Mouse (Mus musculus): ENCODE measurements at regions not wholly inside any gene's neighbourhood (a gene's known extent, or its start where the extent isn't known, plus 50 kb on each side); places are given as distances from the start of the nearest gene placed in this dataset.
A peak's percentile ranks its signal among the peaks of the same experiment; 100 is the strongest.

DNA sequence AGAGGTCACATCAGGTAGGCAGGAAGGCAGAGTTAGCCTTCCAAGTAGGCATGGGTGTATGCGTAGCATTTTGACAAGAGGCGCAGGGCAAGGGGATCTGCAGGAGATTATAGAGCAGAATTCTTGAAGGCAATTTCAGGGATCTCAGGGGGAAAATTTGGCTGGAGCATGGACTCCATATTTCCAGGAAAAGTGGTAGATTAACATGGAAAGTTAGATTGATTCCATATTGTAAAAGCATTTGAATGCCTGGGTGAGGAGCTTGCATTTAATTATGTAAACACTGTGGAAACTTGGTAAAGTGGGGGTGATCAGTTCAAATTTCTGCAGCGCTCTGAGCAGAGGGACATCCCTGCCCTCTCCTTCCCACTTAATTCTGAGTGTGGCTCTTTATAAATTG, 146.7 kb downstream of the Pax3 start:
- DNase-seq = no peak

DNA sequence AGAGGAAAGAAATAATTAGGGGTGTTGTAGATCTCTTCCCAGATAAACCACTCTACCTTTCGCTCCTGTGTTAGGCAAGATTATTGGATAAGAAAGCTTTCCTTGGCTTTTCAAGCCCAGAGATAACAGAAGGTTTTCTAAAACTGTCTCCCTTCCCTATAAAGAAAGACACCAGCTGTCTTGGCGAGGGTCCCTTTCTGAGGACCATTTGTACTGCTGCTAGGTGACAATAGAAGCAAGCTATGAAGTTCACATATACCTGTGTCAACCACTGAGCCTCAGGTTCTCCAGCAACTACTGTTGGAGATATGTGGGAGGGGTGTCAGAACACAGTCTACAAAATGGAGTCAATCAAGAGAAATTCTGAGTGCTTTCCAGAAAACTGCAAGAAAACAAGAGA, 164.6 kb downstream of the Pax3 start:
- DNase-seq = no peak

DNA sequence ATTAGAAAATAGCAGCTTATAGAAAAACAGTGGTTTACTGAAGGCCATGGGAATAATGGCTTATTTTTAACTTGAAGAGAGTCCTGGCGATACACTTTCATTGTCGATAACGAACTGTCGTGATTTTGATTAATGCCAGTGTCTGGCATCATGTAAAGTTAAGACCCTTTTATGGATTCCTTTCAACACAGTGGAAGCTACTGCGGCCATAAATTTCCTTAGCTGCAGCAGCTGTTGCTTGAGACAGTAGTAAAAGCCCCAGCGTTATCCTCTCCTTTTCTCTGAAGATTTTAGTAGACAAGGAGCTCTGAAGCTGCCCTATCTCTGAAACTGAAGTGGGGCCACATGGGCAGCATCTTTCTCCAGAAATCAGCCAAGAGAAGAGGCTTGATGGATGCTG, 175.2 kb downstream of the Pax3 start:
- DNase-seq = no peak

DNA sequence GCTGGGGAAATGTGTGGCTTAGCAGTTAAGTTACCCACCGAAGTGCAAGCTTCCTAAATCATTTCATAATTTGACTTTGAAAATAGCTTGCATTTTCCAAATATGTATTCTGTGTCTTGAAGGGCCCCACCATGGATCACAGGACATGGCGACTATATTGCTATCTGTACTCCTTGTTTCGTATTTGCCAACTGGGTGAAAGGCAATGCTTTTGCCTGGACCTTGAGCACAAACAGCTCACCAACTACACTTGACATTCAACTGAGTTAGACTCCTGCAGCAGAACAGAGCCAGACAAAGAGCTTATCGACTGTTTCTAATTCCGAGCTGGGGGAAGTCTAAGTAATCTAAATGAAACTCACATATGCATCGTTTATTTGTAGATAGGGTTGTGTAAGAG, 175.9 kb downstream of the Pax3 start:
- no peak for DNase-seq

DNA sequence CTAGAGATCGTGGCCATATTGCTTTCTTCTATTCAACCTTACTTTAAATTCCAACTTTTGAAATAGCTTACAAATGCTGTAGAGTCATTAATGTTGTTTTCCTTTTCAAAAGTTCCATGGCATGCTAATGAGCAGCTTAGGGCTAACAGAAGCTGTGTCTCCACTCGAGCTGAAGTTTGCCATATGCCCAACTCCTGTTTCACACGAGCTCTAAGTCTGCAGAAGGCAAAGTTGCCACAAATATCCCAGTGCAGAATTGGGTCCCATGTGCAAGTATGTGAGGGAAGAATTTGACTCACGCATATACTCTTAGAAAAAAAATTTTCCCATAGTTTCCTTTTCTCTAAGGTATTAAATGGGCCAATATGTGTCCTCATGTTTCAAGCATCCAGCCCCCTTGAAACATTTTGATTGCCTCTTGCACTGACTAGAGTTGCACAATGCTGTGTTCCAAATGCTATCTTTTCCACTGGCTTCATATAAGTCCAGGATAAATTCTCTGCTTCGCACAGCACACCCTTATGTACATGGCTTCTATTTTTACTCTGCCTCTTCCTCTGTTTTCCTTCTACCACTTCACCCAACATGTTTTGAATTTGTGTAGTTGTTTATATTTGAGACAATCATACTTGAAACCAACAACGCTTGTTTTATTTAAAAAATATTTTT, 178.9 kb downstream of the Pax3 start:
- no peak for DNase-seq

DNA sequence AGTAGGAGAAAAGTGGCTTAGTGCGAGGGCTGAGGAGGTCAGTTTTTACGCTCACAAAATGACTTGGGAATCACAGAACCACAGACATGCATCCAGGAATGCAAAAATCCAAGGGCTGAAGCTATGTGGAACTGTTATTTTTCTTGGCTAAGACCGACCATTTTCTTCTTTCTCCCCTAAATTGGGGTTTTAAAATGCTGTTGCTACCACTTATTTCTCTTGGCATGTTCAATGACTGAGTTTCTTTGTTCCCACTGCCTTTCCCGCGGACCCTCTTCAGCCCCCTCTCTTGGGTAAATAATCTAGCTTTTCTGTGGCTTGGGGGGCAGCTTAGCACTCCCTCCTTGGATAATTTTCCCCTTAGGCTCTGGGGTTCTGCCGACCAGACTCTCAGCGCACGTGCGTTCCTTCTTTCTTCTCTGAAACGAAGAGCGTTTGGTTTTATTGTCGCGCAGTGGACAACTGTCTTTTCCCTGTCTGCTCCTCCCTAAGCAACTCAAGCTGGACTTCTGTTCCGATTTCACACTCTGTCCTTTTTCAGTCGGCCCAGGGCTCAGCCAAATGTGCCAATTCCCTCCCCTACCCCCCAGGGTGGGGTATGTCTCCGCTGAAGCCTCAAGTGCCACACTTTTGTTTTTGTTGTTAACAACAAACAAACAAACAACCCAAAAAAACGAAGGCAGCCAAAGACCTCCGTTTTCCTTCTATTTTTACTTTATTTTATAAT, 180.2 kb downstream of the Pax3 start:
- no peak for DNase-seq

DNA sequence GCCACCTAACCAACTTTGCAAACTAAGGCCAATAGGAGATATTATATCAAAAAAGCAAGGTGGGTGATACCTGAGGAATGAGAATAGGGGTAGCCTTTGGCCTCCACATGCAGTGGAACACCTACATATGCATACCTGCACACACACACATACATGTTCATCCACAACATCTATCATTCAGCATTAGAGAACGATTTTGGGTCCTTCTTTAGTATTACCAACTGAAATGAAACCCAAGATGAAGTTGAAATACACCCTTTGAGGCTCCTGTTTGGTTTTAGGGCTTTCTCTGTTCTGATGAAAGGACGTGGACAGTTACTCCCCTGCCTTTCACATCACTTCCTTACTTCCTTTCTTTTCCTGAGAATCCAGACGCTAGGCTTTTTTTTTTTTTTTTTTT, 180.9 kb downstream of the Pax3 start:
- no peak for DNase-seq

DNA sequence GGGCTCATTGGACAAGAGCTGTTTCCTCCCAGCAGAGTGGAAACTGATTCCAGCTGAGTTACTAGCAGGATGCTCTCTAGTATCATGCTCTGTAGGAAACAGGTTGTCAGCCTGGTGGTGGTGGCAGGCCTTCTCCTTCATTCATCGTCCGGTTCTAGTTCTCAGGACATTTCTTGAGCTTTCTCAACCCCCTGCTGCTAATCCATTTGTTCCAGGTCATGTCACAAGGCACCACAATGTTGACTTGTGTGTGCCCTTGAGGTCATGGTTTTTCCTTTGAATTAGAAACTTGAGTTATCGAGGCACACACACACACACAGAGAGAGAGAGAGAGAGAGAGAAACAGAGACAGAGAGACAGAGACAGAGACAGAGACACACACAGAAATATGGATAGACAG, 183.5 kb downstream of the Pax3 start:
- no peak for DNase-seq

DNA sequence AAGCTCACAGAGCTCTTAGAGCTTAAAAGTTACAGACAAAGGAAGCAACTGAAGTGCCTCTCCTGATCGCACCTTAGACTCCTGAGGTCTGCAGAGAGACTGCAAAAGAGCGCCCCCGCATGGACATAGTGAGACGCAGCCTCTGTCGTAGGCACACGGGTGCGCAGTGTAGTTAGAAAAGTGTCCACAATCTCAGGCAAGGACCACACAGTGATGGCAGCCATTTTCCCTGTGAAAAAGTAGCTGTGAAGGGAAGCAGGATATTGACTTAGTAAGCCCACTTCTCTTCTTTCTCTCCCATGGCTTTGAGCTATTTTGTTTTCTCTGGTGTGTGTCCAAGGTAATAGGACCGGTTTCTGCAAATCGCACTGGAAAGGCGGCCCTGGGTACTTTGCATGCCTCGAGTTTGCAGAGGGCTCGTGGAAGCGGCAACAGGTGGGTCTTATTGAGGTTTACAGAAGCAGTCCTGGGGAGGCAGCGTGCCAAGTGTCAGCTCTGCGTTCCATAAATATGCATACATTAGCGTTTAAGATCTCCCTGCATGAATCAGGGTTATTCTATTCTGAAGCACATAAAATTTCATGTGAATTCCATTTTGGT, 188.0 kb downstream of the Pax3 start:
- DNase-seq = no peak

DNA sequence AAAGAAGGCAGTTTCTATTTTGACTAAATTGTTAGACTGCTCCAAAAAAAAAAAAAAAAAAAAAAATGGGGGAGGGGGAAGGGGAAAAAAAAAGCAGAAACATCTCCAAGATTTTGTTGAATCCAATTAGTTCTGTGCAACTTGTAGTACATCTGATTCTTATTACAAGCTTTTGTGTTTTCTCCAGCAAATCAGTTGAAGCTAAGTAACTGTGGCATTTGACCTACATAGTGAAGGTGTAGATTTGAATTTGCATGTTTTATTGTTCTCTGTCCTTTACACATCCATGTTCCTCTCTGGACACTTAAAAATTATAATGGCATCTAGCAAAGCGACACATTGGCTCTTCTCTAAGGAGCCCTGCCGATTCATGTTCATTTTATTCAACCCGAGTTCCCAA, 192.6 kb downstream of the Pax3 start:
- no peak for DNase-seq

DNA sequence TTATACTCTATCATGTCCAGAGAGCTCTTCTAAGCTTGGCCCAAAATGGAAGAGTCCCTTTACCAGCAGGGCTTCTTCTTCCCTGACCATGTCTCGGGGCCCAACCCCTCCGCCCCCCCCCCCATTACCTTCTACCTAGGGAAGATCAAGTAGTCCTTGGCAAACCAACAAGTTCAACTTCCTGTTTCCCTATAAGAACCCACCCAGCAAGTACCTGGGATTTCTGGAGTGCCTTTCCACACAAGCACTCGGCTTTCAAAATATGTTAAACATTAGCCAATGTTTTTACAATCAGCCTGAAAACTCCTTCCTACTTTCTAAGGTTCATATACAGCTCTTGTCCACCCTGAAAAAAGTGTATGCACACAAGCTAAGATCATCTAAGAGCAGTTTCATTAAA, 198.2 kb downstream of the Pax3 start:
- DNase-seq = no peak

DNA sequence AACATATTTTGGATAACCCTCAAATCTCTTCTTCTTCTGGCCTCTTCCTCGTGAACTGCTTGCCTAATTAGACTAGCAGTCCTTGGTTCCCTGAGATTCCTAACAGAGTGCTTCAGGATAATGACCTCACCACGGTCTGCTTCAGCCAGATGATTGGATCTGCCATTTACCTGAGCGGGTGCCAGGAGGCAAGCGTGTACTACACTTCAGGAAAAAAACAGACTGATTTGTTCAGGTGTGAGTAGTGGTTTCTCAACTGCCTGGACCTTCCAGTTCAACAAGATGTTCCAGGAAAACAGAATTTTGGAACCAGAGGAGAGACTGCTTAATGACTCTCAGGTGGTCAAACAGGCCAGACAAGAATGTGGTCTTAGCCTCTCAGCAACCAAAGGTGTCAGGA, 215.4 kb downstream of the Pax3 start:
- no peak for DNase-seq

DNA sequence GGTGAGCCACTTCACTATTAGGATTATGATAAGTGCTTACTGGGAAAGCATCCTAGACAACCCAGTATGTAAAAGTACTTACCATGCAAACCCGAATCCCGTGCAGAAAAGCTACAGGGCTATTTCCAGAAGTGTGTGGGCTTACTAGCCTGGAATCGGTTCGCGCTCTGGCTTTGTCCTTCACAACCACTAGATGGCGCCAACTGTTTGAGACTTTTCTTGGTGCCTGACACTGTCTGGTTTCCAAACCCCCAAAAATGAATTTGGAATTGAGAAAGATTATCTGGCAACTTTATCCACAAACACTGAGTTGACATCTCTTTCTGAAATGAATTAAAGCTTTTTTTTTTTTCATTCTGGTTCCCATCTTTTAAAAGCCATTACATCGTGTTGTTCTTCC, 218.2 kb downstream of the Pax3 start:
- peak; percentile 56 to 65 for DNase-seq

DNA sequence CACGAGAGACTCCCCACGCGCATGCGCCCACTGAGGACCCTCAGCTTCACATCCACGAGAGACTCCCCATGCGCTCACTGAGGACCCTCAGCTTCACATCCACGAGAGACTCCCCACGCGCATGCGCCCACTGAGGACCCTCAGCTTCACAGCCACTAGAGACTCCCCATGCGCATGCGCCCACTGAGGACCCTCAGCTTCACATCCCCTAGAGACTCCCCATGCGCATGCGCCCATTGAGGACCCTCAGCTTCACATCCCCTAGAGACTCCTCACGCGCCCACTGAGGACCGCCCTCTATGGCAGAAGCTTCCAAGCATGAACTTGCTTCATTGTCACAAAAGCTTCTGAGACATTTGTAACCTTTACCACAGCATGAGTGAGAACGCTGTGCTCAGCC, 221.0 kb downstream of the Pax3 start:
- no peak for DNase-seq

DNA sequence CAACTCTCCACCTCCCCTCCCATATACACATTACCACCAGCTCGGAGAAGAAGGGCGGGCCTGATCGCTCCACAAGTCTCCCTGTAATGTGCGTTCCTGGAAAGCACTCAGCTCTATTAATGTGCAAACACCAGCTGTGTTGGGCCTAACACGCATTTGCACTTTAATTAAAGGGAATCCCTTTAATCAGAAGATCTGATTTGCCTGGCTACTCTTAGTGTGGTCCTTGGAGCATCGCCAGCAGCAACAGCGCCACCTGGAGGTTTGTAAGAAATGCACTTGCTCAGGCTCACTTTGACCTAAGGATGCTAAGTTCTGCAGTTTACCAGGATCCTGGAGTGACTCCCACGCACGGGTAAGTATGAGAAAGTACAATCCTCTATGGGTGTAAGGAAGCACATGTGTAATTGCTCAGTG, 224.6 kb downstream of the Pax3 start:
- DNase-seq = peak; percentile 23 to 33

DNA sequence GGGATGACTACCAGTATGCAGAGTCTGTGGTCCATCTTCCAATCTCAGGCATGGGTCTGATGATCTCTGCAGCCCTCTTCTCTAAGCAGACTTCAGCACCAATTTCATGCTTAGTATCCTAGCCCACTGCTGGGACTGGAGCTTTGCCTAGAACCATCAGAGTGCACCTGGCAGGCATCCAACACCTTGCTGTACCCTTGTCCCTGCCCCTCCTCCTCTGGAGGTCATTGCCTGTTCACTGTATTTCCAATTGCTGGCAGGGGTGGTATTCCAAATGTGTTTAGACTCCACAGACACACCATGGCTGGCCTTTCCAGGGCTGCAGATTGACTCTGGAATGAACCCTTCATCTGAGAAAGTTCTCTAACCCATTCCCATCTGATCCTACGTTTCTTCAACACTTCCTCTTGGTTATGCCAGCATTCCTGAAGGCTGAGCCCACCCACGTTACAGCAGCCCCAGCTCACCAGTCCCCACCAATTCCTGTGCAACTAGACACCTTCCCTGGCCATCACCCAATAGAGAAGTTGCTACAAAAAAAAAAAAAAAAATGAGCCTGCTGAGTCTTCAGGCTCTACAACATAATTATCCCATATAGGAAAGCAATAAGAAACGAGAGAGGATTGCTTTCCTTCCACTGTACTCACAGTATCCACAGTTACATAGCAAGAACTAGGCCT, 232.1 kb downstream of the Pax3 start:
- no peak for DNase-seq

DNA sequence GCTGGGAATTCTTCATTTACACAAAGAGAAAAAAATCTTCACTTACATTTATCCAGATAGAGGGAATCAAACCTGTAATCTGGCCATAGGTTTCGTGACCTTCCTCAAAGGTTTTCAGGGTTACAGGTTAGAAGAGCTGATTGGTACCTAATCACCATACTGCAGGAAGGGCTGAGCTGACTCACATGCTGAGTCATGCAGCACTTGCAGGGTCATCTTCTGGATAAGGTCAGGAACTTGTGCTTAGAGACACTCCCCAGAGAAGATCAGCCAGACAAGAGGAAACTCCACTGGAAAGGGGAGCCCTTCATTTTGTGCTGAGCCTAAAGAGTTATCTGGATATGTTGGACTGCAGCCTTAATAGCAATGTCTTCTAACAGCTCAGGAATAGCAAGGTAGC, 237.6 kb downstream of the Pax3 start:
- DNase-seq = no peak

DNA sequence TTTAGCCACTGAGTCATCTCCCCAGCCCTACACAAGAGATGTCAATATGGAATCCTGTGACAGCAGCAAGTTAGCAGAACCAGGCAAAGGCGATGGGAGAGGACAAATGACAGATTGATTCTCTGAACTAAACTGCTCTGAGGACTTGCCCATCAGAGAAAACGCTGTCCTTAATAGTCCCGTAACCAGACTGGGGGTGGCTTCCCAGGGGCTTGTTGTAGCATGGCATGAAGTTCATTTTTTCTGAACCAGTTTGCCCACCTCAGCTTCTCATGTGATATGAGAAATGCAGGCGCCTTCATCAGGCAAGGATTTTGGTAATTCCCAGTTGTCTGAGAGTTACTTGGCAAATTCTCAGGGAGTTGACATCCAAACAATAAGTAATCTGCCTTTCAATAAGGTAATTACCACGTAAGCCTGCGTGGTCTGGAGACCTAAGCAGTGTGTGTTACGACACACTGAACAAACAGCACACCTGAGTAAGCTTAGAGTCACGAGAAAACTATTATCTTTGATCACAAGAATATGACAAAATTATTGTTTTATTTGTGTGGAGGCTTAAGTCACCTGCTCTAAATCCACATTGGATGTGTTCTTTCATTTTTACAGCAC, 239.7 kb downstream of the Pax3 start:
- DNase-seq = no peak

DNA sequence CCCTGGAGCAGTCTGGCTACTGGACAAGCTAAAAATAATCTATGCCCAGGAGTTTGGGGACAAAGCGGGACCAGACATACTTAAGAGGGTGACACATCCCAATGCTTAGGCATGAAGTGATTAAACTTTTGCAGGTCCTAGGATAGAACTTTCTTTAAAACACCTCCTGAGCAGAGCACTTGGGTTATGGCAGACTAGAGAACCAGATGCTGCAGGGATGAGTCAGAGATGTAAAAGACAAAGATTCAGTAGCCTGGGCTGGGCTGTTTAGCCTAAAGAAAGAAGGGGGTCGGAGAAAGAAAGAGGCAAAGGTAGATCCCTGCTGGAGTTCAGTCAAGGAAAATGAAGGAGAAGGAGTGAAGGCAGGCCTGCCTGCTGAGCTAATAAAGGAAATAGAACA, 249.0 kb downstream of the Pax3 start:
- no peak for DNase-seq

DNA sequence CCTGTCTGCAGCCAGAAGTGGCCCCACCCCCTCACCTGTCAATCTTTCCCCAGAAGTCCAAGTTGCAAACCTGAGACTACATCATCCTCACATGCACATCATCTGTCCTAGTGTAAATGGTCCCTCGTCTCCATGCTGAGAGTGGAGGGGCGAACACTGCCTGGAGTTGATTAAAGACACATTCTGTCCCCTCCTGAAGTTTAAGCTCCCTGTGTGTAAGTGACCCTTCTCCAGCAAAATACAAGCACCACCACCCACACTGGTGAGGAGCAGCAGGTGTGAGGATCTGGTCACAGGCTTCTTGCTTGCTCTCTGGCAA, 252.6 kb downstream of the Pax3 start:
- no peak for DNase-seq

DNA sequence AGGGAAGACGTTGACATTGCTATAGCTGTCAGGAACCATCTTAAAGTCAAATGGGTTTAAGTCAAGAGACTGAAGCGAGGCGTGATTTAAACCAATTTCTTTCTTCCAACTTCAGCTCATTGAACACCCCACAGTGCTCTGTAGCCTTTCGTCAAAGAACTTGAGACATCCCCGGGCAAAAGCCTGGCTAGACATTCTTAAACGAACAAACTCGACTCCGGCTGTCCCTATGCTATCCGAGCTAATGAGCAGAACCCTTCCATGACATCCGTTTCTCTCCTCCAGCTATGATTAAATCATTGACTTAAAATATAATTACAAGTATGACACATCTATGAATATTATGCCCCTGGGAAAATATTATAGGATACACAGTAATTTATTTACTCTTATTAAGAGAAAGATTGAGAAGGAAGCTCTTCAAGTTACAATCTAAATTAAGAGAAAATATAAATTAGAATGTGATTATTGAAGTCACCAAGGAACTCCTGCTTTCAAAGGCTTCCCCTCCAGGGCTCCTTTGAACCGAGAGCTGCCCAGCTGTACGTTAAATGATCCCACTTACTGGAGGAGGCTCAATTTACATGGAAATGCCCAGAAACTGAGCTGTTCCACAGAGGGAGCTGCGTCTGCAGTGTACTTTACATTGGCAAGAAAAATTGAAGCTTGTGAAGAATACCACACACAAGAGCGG, 253.2 kb downstream of the Pax3 start:
- DNase-seq = no peak

DNA sequence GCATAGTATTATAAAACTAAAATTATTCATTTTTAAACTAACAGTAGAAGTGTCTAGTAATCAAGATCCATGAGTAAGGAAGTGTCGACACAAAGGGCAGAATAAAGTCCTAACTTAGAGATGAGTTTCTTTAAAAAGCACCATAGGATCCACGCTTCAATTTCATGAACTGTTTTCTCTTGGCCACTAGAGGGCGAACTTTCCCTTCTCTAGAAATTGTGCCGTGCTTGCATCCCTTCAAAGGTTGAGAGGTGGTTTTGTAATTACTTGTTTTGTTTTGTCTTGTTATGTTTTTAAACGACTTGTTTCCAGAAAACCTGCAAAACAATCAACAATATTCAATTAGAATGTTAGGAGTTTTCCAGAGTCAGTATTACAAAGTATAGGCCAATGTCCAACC, 253.8 kb downstream of the Pax3 start:
- DNase-seq = no peak
